Mouse (Mus musculus) stomach, postnatal 0 days (tissue): ENCODE data around the gene Cuedc1.

Source experiments
- CTCF ChIP-seq: IDR thresholded peaks from 2 replicates; pipeline ENCODE4 v1.5.1; 2016; ENCODE audit warnings: antibody characterized with exemption, low read depth, mild to moderate bottlenecking, moderate library complexity
- EP300 ChIP-seq: optimal IDR thresholded peaks from 2 replicates; pipeline ENCODE3; 2016; ENCODE audit warnings: antibody characterized with exemption

- no peak for TF ChIP-seq CTCF
- TF ChIP-seq EP300: no peak
These were observed 137.7 kb downstream of the Cuedc1 start for GRCm38 (mm10) chr11:88235221-88236203.
